Mouse (Mus musculus) MEL (cell line): ENCODE results near the gene Plin2. TPM values are rescaled to one million over a fixed set of nuclear protein-coding genes. Genes with fewer than 3 reads are reported as not detected.

ENCODE experiments used
- DNase-seq: peaks from one replicate; pipeline ENCODE4 v3.0.0; 2011; ENCODE audit warnings: low read depth, low spot score
- H3K27ac ChIP-seq: 2 replicates; pipeline ENCODE4 v1.5.1; 2012; ENCODE audit warnings: low read depth, mild to moderate bottlenecking, control low read depth, low read length, moderate library complexity; ENCODE audit not compliant: control insufficient read depth
- H3K27me3 ChIP-seq, 2 experiments: fragments of 150-350 bp in 1 of 2; sonication (generic) in 1 of 2; 2 replicates each; pipeline ENCODE4 v1.6.1; 2012; ENCODE audit warnings: low read length in 2 of 2, mild to moderate bottlenecking in 2 of 2, improper control_type of control experiment in 1 of 2, moderate library complexity in 1 of 2; ENCODE audit not compliant: insufficient read depth in 2 of 2, control insufficient read depth in 1 of 2
- H3K36me3 ChIP-seq, 2 experiments: 2 replicates each; pipeline ENCODE4 v1.6.1; 2012 to 2014; ENCODE audit warnings: low read length in 2 of 2, improper control_type of control experiment in 1 of 2, inconsistent platforms in 1 of 2, mild to moderate bottlenecking in 1 of 2; ENCODE audit not compliant: insufficient read depth in 2 of 2, control insufficient read depth in 1 of 2
- H3K4me1 ChIP-seq, 2 experiments: fragments of 150-350 bp in 1 of 2; sonication (generic) in 1 of 2; 2 replicates each; pipeline ENCODE4 v1.6.1; 2012; ENCODE audit warnings: low read length in 2 of 2, improper control_type of control experiment in 1 of 2, mild to moderate bottlenecking in 1 of 2; ENCODE audit not compliant: insufficient read depth in 2 of 2, control insufficient read depth in 1 of 2
- H3K4me3 ChIP-seq, 2 experiments: fragments of 150-350 bp in 1 of 2; sonication (generic) in 1 of 2; 2 replicates each; pipeline ENCODE4 v1.5.1; 2012; ENCODE audit warnings: low read depth in 2 of 2, low read length in 2 of 2, mild to moderate bottlenecking in 2 of 2, moderate library complexity in 2 of 2, control low read depth in 1 of 2, improper control_type of control experiment in 1 of 2; ENCODE audit not compliant: control insufficient read depth in 1 of 2, insufficient read depth in 1 of 2
- H3K79me2 ChIP-seq: 2 replicates; pipeline ENCODE4 v1.6.1; 2012; ENCODE audit warnings: mild to moderate bottlenecking, low read length, moderate library complexity; ENCODE audit not compliant: control insufficient read depth, poor library complexity, insufficient read depth
- H3K9ac ChIP-seq: 2 replicates; pipeline ENCODE4 v1.6.1; 2012; ENCODE audit warnings: low read depth, mild to moderate bottlenecking, control low read depth, low read length, moderate library complexity; ENCODE audit not compliant: control insufficient read depth, poor library complexity, severe bottlenecking
- H3K9me3 ChIP-seq: fragments of 150-350 bp; sonication (generic); replicated peaks from 2 replicates; pipeline ENCODE4 v1.6.1; 2012; ENCODE audit warnings: mild to moderate bottlenecking, low read length, improper control_type of control experiment, moderate library complexity; ENCODE audit not compliant: insufficient read depth
- BHLHE40 ChIP-seq: IDR thresholded peaks from 2 replicates; pipeline ENCODE4 v1.6.1; 2012; ENCODE audit warnings: low read depth, mild to moderate bottlenecking, inconsistent platforms, low read length, improper control_type of control experiment, borderline replicate concordance
- CHD1 ChIP-seq: IDR thresholded peaks from 2 replicates; pipeline ENCODE4 v1.6.1; 2012; ENCODE audit warnings: low read depth, mild to moderate bottlenecking, inconsistent platforms, low read length, improper control_type of control experiment
- CTCF ChIP-seq, 3 experiments: IDR thresholded peaks in 2 of 3; conservative IDR thresholded peaks in 1 of 3; 2 replicates each; pipeline ENCODE4 v1.5.1; 2011 to 2012; ENCODE audit warnings: low read length in 3 of 3, low read depth in 2 of 3, mild to moderate bottlenecking in 2 of 3, improper control_type of control experiment in 1 of 3, inconsistent platforms in 1 of 3, mixed read lengths in 1 of 3, moderate library complexity in 1 of 3; ENCODE audit not compliant: control insufficient read depth in 1 of 3, insufficient read depth in 1 of 3, poor library complexity in 1 of 3, severe bottlenecking in 1 of 3
- E2F4 ChIP-seq: IDR thresholded peaks from 2 replicates; pipeline ENCODE4 v1.6.1; 2011; ENCODE audit warnings: low read depth, low read length, improper control_type of control experiment, borderline replicate concordance
- ELF1 ChIP-seq: IDR thresholded peaks from 2 replicates; pipeline ENCODE4 v1.6.1; 2014; ENCODE audit warnings: low read depth, mild to moderate bottlenecking, inconsistent platforms, low read length, improper control_type of control experiment, moderate library complexity
- EP300 ChIP-seq, 2 experiments: IDR thresholded peaks; 2 replicates each; pipeline ENCODE4 v1.6.1; 2011; ENCODE audit warnings: improper control_type of control experiment in 2 of 2, low read length in 2 of 2, low read depth in 1 of 2, mild to moderate bottlenecking in 1 of 2
- ETS1 ChIP-seq: IDR thresholded peaks from 2 replicates; pipeline ENCODE4 v1.6.1; 2012; ENCODE audit warnings: low read depth, mild to moderate bottlenecking, inconsistent platforms, low read length, improper control_type of control experiment, moderate library complexity
- GATA1 ChIP-seq: IDR thresholded peaks from 2 replicates; pipeline ENCODE4 v1.6.1; 2011; ENCODE audit warnings: low read depth, low read length, improper control_type of control experiment
- KAT2A ChIP-seq: conservative IDR thresholded peaks from 2 replicates; pipeline ENCODE4 v1.6.1; 2012; ENCODE audit warnings: low read depth, low read length, improper control_type of control experiment, inconsistent platforms
- MAFK ChIP-seq: IDR thresholded peaks from 2 replicates; pipeline ENCODE4 v1.6.1; 2011; ENCODE audit warnings: low read depth, mild to moderate bottlenecking, low read length, improper control_type of control experiment, borderline replicate concordance
- MAX ChIP-seq: IDR thresholded peaks from 2 replicates; pipeline ENCODE4 v1.6.1; 2011; ENCODE audit warnings: low read length, improper control_type of control experiment
- MAZ ChIP-seq: IDR thresholded peaks from 2 replicates; pipeline ENCODE4 v1.6.1; 2012; ENCODE audit warnings: low read depth, mild to moderate bottlenecking, inconsistent platforms, low read length, improper control_type of control experiment
- MXI1 ChIP-seq: IDR thresholded peaks from 2 replicates; pipeline ENCODE4 v1.6.1; 2011; ENCODE audit warnings: mild to moderate bottlenecking, low read depth, low read length, improper control_type of control experiment
- NELFE ChIP-seq: IDR thresholded peaks from 2 replicates; pipeline ENCODE4 v1.6.1; 2011; ENCODE audit warnings: low read depth, low read length, improper control_type of control experiment
- POLR2A ChIP-seq, 2 experiments: IDR thresholded peaks; 2 replicates each; pipeline ENCODE4 v1.6.1; 2011 to 2012; ENCODE audit warnings: low read length in 2 of 2, mild to moderate bottlenecking in 2 of 2, control low read depth in 1 of 2, improper control_type of control experiment in 1 of 2, low read depth in 1 of 2, moderate library complexity in 1 of 2; ENCODE audit not compliant: control insufficient read depth in 1 of 2, insufficient read depth in 1 of 2, poor library complexity in 1 of 2
- POLR2AphosphoS2 ChIP-seq: IDR thresholded peaks from 2 replicates; pipeline ENCODE4 v1.6.1; 2011; ENCODE audit warnings: low read length, improper control_type of control experiment
- POLR2AphosphoS5 ChIP-seq: IDR thresholded peaks from 2 replicates; pipeline ENCODE4 v1.6.1; 2012; ENCODE audit warnings: low read depth, borderline replicate concordance, mild to moderate bottlenecking, inconsistent platforms, low read length, moderate library complexity, mixed read lengths
- RCOR1 ChIP-seq: IDR thresholded peaks from 2 replicates; pipeline ENCODE4 v1.6.1; 2012; ENCODE audit warnings: low read depth, mild to moderate bottlenecking, inconsistent platforms, low read length, improper control_type of control experiment
- SIN3A ChIP-seq: IDR thresholded peaks from 2 replicates; pipeline ENCODE4 v1.6.1; 2012; ENCODE audit warnings: low read length, improper control_type of control experiment, inconsistent platforms
- TAL1 ChIP-seq: IDR thresholded peaks from 2 replicates; pipeline ENCODE4 v1.6.1; 2012; ENCODE audit warnings: mild to moderate bottlenecking, inconsistent platforms, low read length, moderate library complexity, mixed read lengths
- TCF12 ChIP-seq: IDR thresholded peaks from 2 replicates; pipeline ENCODE4 v1.6.1; 2014; ENCODE audit warnings: low read depth, mild to moderate bottlenecking, inconsistent platforms, low read length, improper control_type of control experiment, moderate library complexity
- USF1 ChIP-seq: IDR thresholded peaks from 2 replicates; pipeline ENCODE4 v1.6.1; 2014; ENCODE audit warnings: low read depth, mild to moderate bottlenecking, inconsistent platforms, low read length, improper control_type of control experiment, moderate library complexity
- USF2 ChIP-seq, 2 experiments: IDR thresholded peaks; 2 replicates each; pipeline ENCODE4 v1.6.1; 2011 to 2012; ENCODE audit warnings: improper control_type of control experiment in 2 of 2, low read length in 2 of 2, borderline replicate concordance in 1 of 2, inconsistent platforms in 1 of 2, low read depth in 1 of 2, mild to moderate bottlenecking in 1 of 2; ENCODE audit not compliant: insufficient read depth in 1 of 2
- ZKSCAN1 ChIP-seq: IDR thresholded peaks from 2 replicates; pipeline ENCODE4 v1.6.1; 2012; ENCODE audit warnings: low read depth, mild to moderate bottlenecking, inconsistent platforms, low read length, improper control_type of control experiment, moderate library complexity
- polyA plus RNA-seq, 2 experiments: library from polyadenylated mRNA; stranded (reverse) in 1 of 2; unstranded in 1 of 2; fragments of >175 nt in 1 of 2; fragments of >200 nt in 1 of 2; gene quantifications; 2 replicates each; pipeline versions ENCODE4 v1.2.1 to v1.2.4; 2012; ENCODE audit warnings: low replicate concordance in 2 of 2, low read depth in 1 of 2; ENCODE audit not compliant: insufficient read length in 2 of 2, insufficient read depth in 1 of 2, missing spikeins in 1 of 2
- total RNA-seq: library from RNA; depleted of rRNA; stranded (reverse); fragments of 300-350 nt; gene quantifications from 2 replicates; pipeline ENCODE4 v1.2.3, GENCODE M21; 2012

Plin2 gene
- total and polyA plus RNA-seq, 3 experiments, result 75.9 to 92.2 TPM; not detected in 1

- Histone ChIP-seq H3K4me3 (peak overlapping the region in 1 of 2 experiments; percentile 33; a peak in 2 of 4 replicates), H3K27me3 (no peaks in the 10 kb centered on the region), H3K27ac (peak overlapping the region; percentile 73), H3K9me3 (no peaks in the 10 kb centered on the region), H3K9ac (peak overlapping the region; percentile 56), H3K36me3 (peaks cover 0 to 29% of the 10 kb centered on the region in 2 experiments; a peak in 2 of 4 replicates), H3K79me2 (no peaks in the 10 kb centered on the region), H3K4me1 (peaks cover 12 to 33% of the 10 kb centered on the region in 2 experiments)
- DNase-seq, result no peak
- TF ChIP-seq GATA1 (no peak), BHLHE40 (no peak), MAZ (no peak), ETS1 (no peak), MAX (no peak), E2F4 (no peak), POLR2AphosphoS2 (no peak), ELF1 (no peak), RCOR1 (no peak), USF1 (no peak), NELFE (no peak)
Observed at GRCm38 (mm10) chr4:86686009-86686366, 16.1 kb upstream of the Plin2 start.

GRCm38 (mm10) chr4:86685231-86686008, 15.6 kb upstream of the Plin2 start:
- Histone ChIP-seq H3K27ac (peak overlapping the region; percentile 73), H3K4me1 (peaks cover 12 to 33% of the 10 kb centered on the region in 2 experiments), H3K9ac (no peak overlapping the region)

GRCm38 (mm10) chr4:86684806-86685205, 14.9 kb upstream of the Plin2 start:
- Histone ChIP-seq H3K27ac (no peak overlapping the region), H3K9ac (no peak overlapping the region), H3K4me1 (peaks cover 10 to 30% of the 10 kb centered on the region in 2 experiments), H3K36me3 (peaks cover 0 to 25% of the 10 kb centered on the region in 2 experiments; a peak in 2 of 4 replicates), H3K27me3 (no peaks in the 10 kb centered on the region), H3K79me2 (no peaks in the 10 kb centered on the region), H3K4me3 (no peak overlapping the region), H3K9me3 (no peaks in the 10 kb centered on the region)
- no peak for DNase-seq
- TF ChIP-seq NELFE (no peak), RCOR1 (no peak), KAT2A (no peak), SIN3A (no peak), POLR2AphosphoS2 (no peak), MAFK (no peak), USF2 (IDR thresholded peaks at IDR 0.05; ENCODE audit: borderline replicate concordance in 1 of 2, insufficient read depth in 1 of 2, low read depth in 1 of 2, low read length in 2 of 2) (no peak), CTCF (IDR thresholded peaks at IDR 0.05 in 2 of 3, conservative IDR thresholded peaks at IDR 0.05 in 1 of 3; ENCODE audit: control insufficient read depth in 1 of 3, insufficient read depth in 1 of 3, low read depth in 2 of 3, low read length in 3 of 3, poor library complexity in 1 of 3, severe bottlenecking in 1 of 3) (no peak), POLR2A (IDR thresholded peaks at IDR 0.05; ENCODE audit: control insufficient read depth in 1 of 2, insufficient read depth in 1 of 2, low read depth in 1 of 2, low read length in 2 of 2, poor library complexity in 1 of 2) (no peak), ELF1 (no peak), E2F4 (no peak), MXI1 (no peak), CHD1 (no peak), TAL1 (no peak), POLR2AphosphoS5 (no peak), ZKSCAN1 (no peak)

More at GRCm38 (mm10) chr4:86685231-86686008, 15.6 kb upstream of the Plin2 start:
- no peaks in the 10 kb centered on the region for H3K79me2 ChIP-seq
- H3K27me3 ChIP-seq, result no peaks in the 10 kb centered on the region
- no peak for DNase-seq
- TF ChIP-seq POLR2AphosphoS5 (no peak), TCF12 (no peak), ZKSCAN1 (no peak), ELF1 (no peak), SIN3A (no peak), EP300 (IDR thresholded peaks at IDR 0.05; ENCODE audit: low read depth in 1 of 2, low read length in 2 of 2) (no peak), CHD1 (no peak), USF2 (IDR thresholded peaks at IDR 0.05; ENCODE audit: borderline replicate concordance in 1 of 2, insufficient read depth in 1 of 2, low read depth in 1 of 2, low read length in 2 of 2) (no peak)
- peaks cover 0 to 29% of the 10 kb centered on the region in 2 experiments; a peak in 2 of 4 replicates for H3K36me3 ChIP-seq
- H3K4me3 ChIP-seq, result no peak overlapping the region
- no peaks in the 10 kb centered on the region for H3K9me3 ChIP-seq
